Mouse (Mus musculus): ENCODE results near the gene Il6st.

DNA sequence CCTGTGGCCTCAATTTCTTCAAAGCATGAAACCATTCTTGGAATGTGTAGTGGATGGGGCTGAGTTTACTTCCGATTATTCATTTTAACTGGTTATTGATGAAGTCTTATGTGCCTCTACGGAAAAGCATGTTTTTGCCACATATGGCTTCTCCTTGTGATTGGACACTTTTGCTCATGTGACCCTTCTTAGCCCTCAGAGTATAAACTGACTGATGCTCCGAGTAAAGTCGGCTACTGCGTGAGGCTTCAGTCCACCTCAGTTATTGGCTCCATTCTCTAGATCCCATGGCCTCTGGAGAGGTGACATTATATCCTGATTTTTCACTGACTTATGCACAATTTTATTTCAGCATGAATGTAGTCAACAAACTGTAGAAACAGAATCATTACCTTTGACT lies 89.4 kb downstream of the Il6st start:
- no peak for TF ChIP-seq CTCF (IDR thresholded peaks at IDR 0.05; ENCODE audit: extremely low read depth, insufficient read depth, insufficient read length, insufficient replicate concordance)
- TF ChIP-seq POLR2A (IDR thresholded peaks at IDR 0.05; ENCODE audit: low read depth, low read length): no peak
